Mouse (Mus musculus) frontal cortex, postnatal 14 days (tissue): ENCODE data around the gene Slc22a14.
A peak's percentile ranks its signal among the peaks of the same experiment; 100 is the strongest.

Experiments used
- DNase-seq, 2 experiments: peaks; one replicate each; pipeline ENCODE4 v3.0.0; 2022; ENCODE audit warnings: low spot score in 2 of 2

Gene Slc22a14

GRCm38 (mm10) chr9:119205756-119206155 lies 159.6 kb downstream of the Slc22a14 start:
- no peak for DNase-seq

GRCm38 (mm10) chr9:119203617-119204016 lies 161.7 kb downstream of the Slc22a14 start:
- DNase-seq, result no peak

- no peak for DNase-seq
Observed at GRCm38 (mm10) chr9:119201653-119202052, 163.7 kb downstream of the Slc22a14 start.

- no peak for DNase-seq
Observed at GRCm38 (mm10) chr9:119199151-119199861, 166.0 kb downstream of the Slc22a14 start.

GRCm38 (mm10) chr9:119192202-119192990 lies 173.0 kb downstream of the Slc22a14 start:
- DNase-seq, result no peak

GRCm38 (mm10) chr9:119181241-119181728 lies 184.1 kb downstream of the Slc22a14 start:
- no peak for DNase-seq

- DNase-seq, result no peak
Observed at GRCm38 (mm10) chr9:119179292-119179691, 186.1 kb downstream of the Slc22a14 start.

GRCm38 (mm10) chr9:119167608-119168007 lies 197.7 kb downstream of the Slc22a14 start:
- DNase-seq, result no peak

- DNase-seq, result no peak
Observed at GRCm38 (mm10) chr9:119165548-119165947, 199.8 kb downstream of the Slc22a14 start.

- DNase-seq, result no peak
Observed at GRCm38 (mm10) chr9:119164743-119165142, 200.6 kb downstream of the Slc22a14 start.

GRCm38 (mm10) chr9:119160689-119161088 lies 204.7 kb downstream of the Slc22a14 start:
- no peak for DNase-seq

GRCm38 (mm10) chr9:119158861-119159260 lies 206.5 kb downstream of the Slc22a14 start, which contains the start of gene Gm47289:
Gm47289 (plus strand) TSS chr9:119159161.
- DNase-seq, result no peak

GRCm38 (mm10) chr9:119156278-119157201 lies 208.8 kb downstream of the Slc22a14 start, which contains the start of gene Acaa1b:
Acaa1b (minus strand) TSS chr9:119157093.
- DNase-seq, result peak; percentile 39 to 61

- DNase-seq, result no peak
Observed at GRCm38 (mm10) chr9:119155826-119156225, 209.5 kb downstream of the Slc22a14 start.

GRCm38 (mm10) chr9:119155416-119155815 lies 209.9 kb downstream of the Slc22a14 start:
- DNase-seq, result no peak

GRCm38 (mm10) chr9:119151751-119152150 lies 213.6 kb downstream of the Slc22a14 start:
- DNase-seq, result no peak

- DNase-seq, result no peak
Observed at GRCm38 (mm10) chr9:119149601-119150000, 215.8 kb downstream of the Slc22a14 start.

- DNase-seq, result no peak
Observed at GRCm38 (mm10) chr9:119146098-119146770, 219.1 kb downstream of the Slc22a14 start.

GRCm38 (mm10) chr9:119145638-119146037 lies 219.7 kb downstream of the Slc22a14 start:
- DNase-seq, result no peak

- DNase-seq, result no peak
Observed at GRCm38 (mm10) chr9:119145137-119145536, 220.2 kb downstream of the Slc22a14 start.

GRCm38 (mm10) chr9:119144696-119145095 lies 220.7 kb downstream of the Slc22a14 start:
- no peak for DNase-seq
